8 mouse cellular contexts compared by ENCODE assay signal in genomic region chr7:25681341-25682231, GRCm38 (mm10). TPM values are rescaled to one million over a fixed set of nuclear protein-coding genes. Genes with fewer than 3 reads are reported as not detected.
A peak's percentile ranks its signal among the peaks of the same experiment; 100 is the strongest.
DNase-seq lines count a peak whose midpoint lies in the region; ATAC-seq lines count a peak whose summit lies in the region.

No protein-coding gene starts in this region.

- 52% methylated on average over 15 of the region's 15 CpGs for WGBS in lung, embryonic 16.5 days
- WGBS in forebrain, embryonic 13.5 days, result 67% methylated on average over 15 of the region's 15 CpGs
- WGBS in liver, embryonic 16.5 days (ENCODE audit: insufficient replicate concordance), result 13% methylated on average over 15 of the region's 15 CpGs

- H3K27ac ChIP-seq in lung, embryonic 16.5 days (ENCODE audit: low read length), result no peak overlapping the region
- H3K27ac ChIP-seq in forebrain, embryonic 13.5 days, result peak overlapping the region; percentile 91; the same call in 1 of the 2 replicates
- H3K27ac ChIP-seq in liver, embryonic 16.5 days (ENCODE audit: low read length), result peak overlapping the region; percentile 97

- H3K9ac ChIP-seq in lung, embryonic 16.5 days (ENCODE audit: low read length), result no peak overlapping the region
- no peak overlapping the region for H3K9ac ChIP-seq in forebrain, embryonic 13.5 days
- H3K9ac ChIP-seq in liver, embryonic 16.5 days (ENCODE audit: low read depth, low read length), result peak overlapping the region; percentile 39

- no peak for DNase-seq in lung, adult 18-20 months
- DNase-seq in thymus, postnatal 10 days (ENCODE audit: low spot score in 2 of 2), result peak; percentile 61 to 66
- DNase-seq in gastrocnemius, postnatal 25 days, result no peak
- DNase-seq in cerebellum, adult 11 months, result no peak
- DNase-seq in adrenal gland, postnatal 25 days, result no peak

- H3K4me2 ChIP-seq in lung, embryonic 16.5 days (ENCODE audit: low read depth, low read length), result peak overlapping the region; percentile 57
- peak overlapping the region; percentile 58 for H3K4me2 ChIP-seq in forebrain, embryonic 13.5 days
- H3K4me2 ChIP-seq in liver, embryonic 16.5 days (ENCODE audit: low read depth, low read length), result peak overlapping the region; percentile 86

- no peaks in the 10 kb centered on the region for H3K27me3 ChIP-seq in lung, embryonic 16.5 days (ENCODE audit: control insufficient read depth, insufficient read depth, low read depth, low read length)
- peaks cover 28% of the 10 kb centered on the region for H3K27me3 ChIP-seq in forebrain, embryonic 13.5 days
- H3K27me3 ChIP-seq in liver, embryonic 16.5 days (ENCODE audit: control insufficient read depth, insufficient read depth, low read depth, low read length), result no peaks in the 10 kb centered on the region

- no peak for ATAC-seq in lung, embryonic 16.5 days (ENCODE audit: low read depth)
- ATAC-seq in forebrain, embryonic 13.5 days, result no peak
- ATAC-seq in liver, embryonic 16.5 days (ENCODE audit: low read depth), result no peak

- no peaks in the 10 kb centered on the region for H3K9me3 ChIP-seq in lung, embryonic 16.5 days (ENCODE audit: control insufficient read depth, low read length)
- no peaks in the 10 kb centered on the region for H3K9me3 ChIP-seq in forebrain, embryonic 13.5 days (replicated peaks)
- no peaks in the 10 kb centered on the region for H3K9me3 ChIP-seq in liver, embryonic 16.5 days (replicated peaks; ENCODE audit: control insufficient read depth, low read length)

- no peaks in the 10 kb centered on the region for H3K36me3 ChIP-seq in lung, embryonic 16.5 days (ENCODE audit: control insufficient read depth, insufficient read depth, low read length)
- peaks cover 14% of the 10 kb centered on the region for H3K36me3 ChIP-seq in forebrain, embryonic 13.5 days (ENCODE audit: poor library complexity, severe bottlenecking)
- no peaks in the 10 kb centered on the region for H3K36me3 ChIP-seq in liver, embryonic 16.5 days (ENCODE audit: control insufficient read depth, insufficient read depth)

- peak overlapping the region; percentile 69 for H3K4me3 ChIP-seq in lung, embryonic 16.5 days (ENCODE audit: low read length)
- peak overlapping the region; percentile 53 for H3K4me3 ChIP-seq in forebrain, embryonic 13.5 days
- H3K4me3 ChIP-seq in liver, embryonic 16.5 days (ENCODE audit: low read depth, low read length), result peak overlapping the region; percentile 85

- peaks cover 21% of the 10 kb centered on the region for H3K4me1 ChIP-seq in lung, embryonic 16.5 days (replicated peaks; ENCODE audit: control insufficient read depth, insufficient read depth, low read length)
- peaks cover 27% of the 10 kb centered on the region for H3K4me1 ChIP-seq in forebrain, embryonic 13.5 days
- peaks cover 56% of the 10 kb centered on the region for H3K4me1 ChIP-seq in liver, embryonic 16.5 days (ENCODE audit: control insufficient read depth, low read depth, low read length)

RNA-seq across cellular contexts. Expression of gene B9d2, which starts 1.0 kb away (rescaled TPM):
- 33.1 and 35.8 TPM in 2 replicates for polyA plus RNA-seq in lung, embryonic 16.5 days (2015; fragmentation: Nextera tagmentation; extraction: Ambion mirVana)
- 40.2 and 48.4 TPM in 2 replicates for polyA plus RNA-seq in forebrain, embryonic 13.5 days (2015; fragmentation: Nextera tagmentation; extraction: Ambion mirVana)
- 20.1 and 21.0 TPM in 2 replicates for polyA plus RNA-seq in liver, embryonic 16.5 days (2015; fragmentation: Nextera tagmentation; extraction: Ambion mirVana)
- 1 to 10 TPM; 8.4 to 8.8 TPM for total RNA-seq in gastrocnemius, postnatal 25 days (2021)
- total RNA-seq in adrenal gland, postnatal 25 days (2021), result 12.7 and 20.3 TPM in 2 replicates

RNA-seq across cellular contexts. Expression of gene Tgfb1, which starts 5.2 kb away (rescaled TPM):
- 3.1 and 3.4 TPM in 2 replicates for polyA plus RNA-seq in lung, embryonic 16.5 days (2015; fragmentation: Nextera tagmentation; extraction: Ambion mirVana)
- 0.34 and 0.52 TPM in 2 replicates for polyA plus RNA-seq in forebrain, embryonic 13.5 days (2015; fragmentation: Nextera tagmentation; extraction: Ambion mirVana)
- polyA plus RNA-seq in liver, embryonic 16.5 days (2015; fragmentation: Nextera tagmentation; extraction: Ambion mirVana), result 3.1 and 4.1 TPM in 2 replicates
- total RNA-seq in gastrocnemius, postnatal 25 days (2021), result 1 to 10 TPM; 6.3 to 7.2 TPM
- 37.0 and 43.7 TPM in 2 replicates for total RNA-seq in adrenal gland, postnatal 25 days (2021)

RNA-seq across cellular contexts. Expression of gene Tmem91, which starts 6.6 kb away (rescaled TPM):
- polyA plus RNA-seq in lung, embryonic 16.5 days (2015; fragmentation: Nextera tagmentation; extraction: Ambion mirVana), result 3.6 and 3.9 TPM in 2 replicates
- 5.2 and 7.5 TPM in 2 replicates for polyA plus RNA-seq in forebrain, embryonic 13.5 days (2015; fragmentation: Nextera tagmentation; extraction: Ambion mirVana)
- 0.78 and 1.3 TPM in 2 replicates for polyA plus RNA-seq in liver, embryonic 16.5 days (2015; fragmentation: Nextera tagmentation; extraction: Ambion mirVana)
- not detected for total RNA-seq in gastrocnemius, postnatal 25 days (2021)
- 2.0 TPM in 1 of 2 replicates, not detected in the other for total RNA-seq in adrenal gland, postnatal 25 days (2021)

RNA-seq across cellular contexts. Expression of gene Exosc5, which starts 22.6 kb away (rescaled TPM):
- 70.6 and 71.2 TPM in 2 replicates for polyA plus RNA-seq in lung, embryonic 16.5 days (2015; fragmentation: Nextera tagmentation; extraction: Ambion mirVana)
- polyA plus RNA-seq in forebrain, embryonic 13.5 days (2015; fragmentation: Nextera tagmentation; extraction: Ambion mirVana), result 54.0 and 55.2 TPM in 2 replicates
- polyA plus RNA-seq in liver, embryonic 16.5 days (2015; fragmentation: Nextera tagmentation; extraction: Ambion mirVana), result 39.1 and 40.7 TPM in 2 replicates
- total RNA-seq in gastrocnemius, postnatal 25 days (2021), result 10 to 100 TPM; 19.5 to 20.8 TPM
- total RNA-seq in adrenal gland, postnatal 25 days (2021), result 47.6 and 59.4 TPM in 2 replicates

RNA-seq across cellular contexts. Expression of gene Bckdha, which starts 22.8 kb away (rescaled TPM):
- polyA plus RNA-seq in lung, embryonic 16.5 days (2015; fragmentation: Nextera tagmentation; extraction: Ambion mirVana), result 64.6 and 67.6 TPM in 2 replicates
- polyA plus RNA-seq in forebrain, embryonic 13.5 days (2015; fragmentation: Nextera tagmentation; extraction: Ambion mirVana), result 48.1 and 49.0 TPM in 2 replicates
- 36.7 and 43.1 TPM in 2 replicates for polyA plus RNA-seq in liver, embryonic 16.5 days (2015; fragmentation: Nextera tagmentation; extraction: Ambion mirVana)
- total RNA-seq in gastrocnemius, postnatal 25 days (2021), result 10 to 100 TPM; 73.7 to 80.6 TPM
- total RNA-seq in adrenal gland, postnatal 25 days (2021), result 180 and 185 TPM in 2 replicates

Comparison
In these comparisons a context has a peak if more than half of its experiments do, and no peak if none do; other contexts are left out.
1. DNase-seq: peak in thymus, postnatal 10 days (2 of 2); none in lung, adult 18-20 months (0 of 2), gastrocnemius, postnatal 25 days (single experiment), cerebellum, adult 11 months (single experiment) and adrenal gland, postnatal 25 days (single experiment).
2. Peak in every context shown above with its lines, with median percentiles within 50 percentile points of each other: H3K4me2 ChIP-seq and H3K4me3 ChIP-seq.